Mouse (Mus musculus): ENCODE data around the gene Pum2. TPM values are rescaled to one million over a fixed set of nuclear protein-coding genes. Genes with fewer than 3 reads are reported as not detected.
"Not testable (repeated sequence)": the region's sequence is repeated elsewhere in the genome, so short reads cannot be mapped to it uniquely, and the experiment has no call there.

Pum2 gene
- polyA plus RNA-seq, 1 experiment from 2014 or later = 48.9 TPM

GRCm38 (mm10) chr12:8675361-8675760 lies 1.4 kb downstream of the Pum2 start:
- Histone ChIP-seq H3K27ac (ENCODE audit: low read length) (peak overlapping the region; percentile 99; the same call in 1 of the 2 replicates), H3K9me3 (replicated peaks; ENCODE audit: control insufficient read depth, low read length, poor library complexity, severe bottlenecking) (no peaks in the 10 kb centered on the region), H3K9ac (ENCODE audit: low read depth, low read length) (peak overlapping the region; percentile 98), H3K4me1 (ENCODE audit: control insufficient read depth, insufficient read depth, low read length) (peaks cover 27% of the 10 kb centered on the region), H3K4me3 (ENCODE audit: low read depth, low read length) (peak overlapping the region; percentile 92), H3K4me2 (ENCODE audit: low read length) (peak overlapping the region; percentile 83), H3K27me3 (ENCODE audit: control insufficient read depth, insufficient read depth, low read depth, low read length) (no peaks in the 10 kb centered on the region), H3K36me3 (ENCODE audit: control insufficient read depth, insufficient read depth, low read length) (no peaks in the 10 kb centered on the region)
- 0% methylated on average over 7 of the region's 7 CpGs for WGBS
- no peak for ATAC-seq

DNA sequence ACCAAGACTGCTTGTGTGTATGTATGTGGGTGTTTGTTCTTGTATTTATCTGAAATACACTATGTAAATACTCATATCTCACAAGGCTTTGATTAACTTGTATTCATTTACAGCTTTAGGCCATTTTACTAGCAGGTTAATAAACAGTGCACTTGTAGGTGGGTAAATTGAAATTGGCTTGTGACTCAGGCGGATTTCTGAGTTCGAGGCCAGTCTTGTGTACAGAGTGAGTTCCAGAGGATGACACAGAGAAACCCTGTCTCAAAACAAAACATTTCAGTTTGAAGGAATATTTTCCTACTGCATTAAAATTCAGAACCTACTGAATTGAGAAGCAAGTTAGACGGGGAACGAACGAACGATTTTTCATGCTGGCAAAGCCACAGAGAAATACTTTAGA lies 2.4 kb downstream of the Pum2 start:
- Histone ChIP-seq H3K27ac (ENCODE audit: low read length) (no peak overlapping the region), H3K9ac (ENCODE audit: low read depth, low read length) (no peak overlapping the region), H3K9me3 (replicated peaks; ENCODE audit: control insufficient read depth, low read length, poor library complexity, severe bottlenecking) (no peaks in the 10 kb centered on the region), H3K4me1 (ENCODE audit: control insufficient read depth, insufficient read depth, low read length) (peaks cover 27% of the 10 kb centered on the region), H3K4me2 (ENCODE audit: low read length) (peak overlapping the region; percentile 52), H3K4me3 (ENCODE audit: low read depth, low read length) (peak overlapping the region; percentile 16; the same call in 1 of the 2 replicates), H3K27me3 (ENCODE audit: control insufficient read depth, insufficient read depth, low read depth, low read length) (no peaks in the 10 kb centered on the region), H3K36me3 (ENCODE audit: control insufficient read depth, insufficient read depth, low read length) (no peaks in the 10 kb centered on the region)
- no peak for ATAC-seq
- WGBS = 66% methylated on average over 6 of the region's 6 CpGs

GRCm38 (mm10) chr12:8677926-8678325 lies 4.0 kb downstream of the Pum2 start:
- Histone ChIP-seq H3K4me2 (ENCODE audit: low read length) (no peak overlapping the region), H3K27ac (ENCODE audit: low read length) (no peak overlapping the region), H3K27me3 (ENCODE audit: control insufficient read depth, insufficient read depth, low read depth, low read length) (no peaks in the 10 kb centered on the region), H3K36me3 (ENCODE audit: control insufficient read depth, insufficient read depth, low read length) (no peaks in the 10 kb centered on the region), H3K9ac (ENCODE audit: low read depth, low read length) (no peak overlapping the region), H3K4me3 (ENCODE audit: low read depth, low read length) (no peak overlapping the region), H3K4me1 (ENCODE audit: control insufficient read depth, insufficient read depth, low read length) (peaks cover 27% of the 10 kb centered on the region), H3K9me3 (replicated peaks; ENCODE audit: control insufficient read depth, low read length, poor library complexity, severe bottlenecking) (no peaks in the 10 kb centered on the region)
- ATAC-seq = no peak

DNA sequence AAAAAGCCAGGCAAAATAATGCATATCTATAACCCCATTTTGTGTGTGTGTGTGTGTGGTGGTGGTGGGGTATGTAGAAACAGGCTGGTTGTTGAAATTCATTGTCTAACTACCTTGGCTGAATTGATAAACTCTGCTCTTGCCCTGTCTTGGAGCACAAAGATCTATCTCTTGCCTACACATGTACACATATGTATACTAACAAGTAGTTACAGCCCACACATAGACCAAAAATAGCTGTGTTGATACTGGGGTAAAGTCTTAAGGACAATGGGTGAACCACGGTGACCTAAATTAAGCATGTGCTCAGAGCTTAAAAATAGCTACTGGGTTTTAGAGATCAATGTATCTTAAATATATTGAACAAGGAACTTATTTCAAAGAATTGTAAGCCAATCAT lies 10.3 kb downstream of the Pum2 start:
- no peak overlapping the region for H3K4me3 ChIP-seq (ENCODE audit: low read depth, low read length)
- H3K9me3 ChIP-seq (replicated peaks; ENCODE audit: control insufficient read depth, low read length, poor library complexity, severe bottlenecking) = no peaks in the 10 kb centered on the region
- ATAC-seq = no peak
- 0 out of 2 replicates have a peak, but pooled peaks cover 3% of the 10 kb centered on the region for H3K4me1 ChIP-seq (ENCODE audit: control insufficient read depth, insufficient read depth, low read length)
- H3K27ac ChIP-seq (ENCODE audit: low read length) = no peak overlapping the region
- no peak overlapping the region for H3K4me2 ChIP-seq (ENCODE audit: low read length)
- H3K9ac ChIP-seq (ENCODE audit: low read depth, low read length) = no peak overlapping the region
- no peaks in the 10 kb centered on the region for H3K36me3 ChIP-seq (ENCODE audit: control insufficient read depth, insufficient read depth, low read length)
- 92% methylated on average over 1 of the region's 1 CpGs for WGBS
- H3K27me3 ChIP-seq (ENCODE audit: control insufficient read depth, insufficient read depth, low read depth, low read length) = no peaks in the 10 kb centered on the region

DNA sequence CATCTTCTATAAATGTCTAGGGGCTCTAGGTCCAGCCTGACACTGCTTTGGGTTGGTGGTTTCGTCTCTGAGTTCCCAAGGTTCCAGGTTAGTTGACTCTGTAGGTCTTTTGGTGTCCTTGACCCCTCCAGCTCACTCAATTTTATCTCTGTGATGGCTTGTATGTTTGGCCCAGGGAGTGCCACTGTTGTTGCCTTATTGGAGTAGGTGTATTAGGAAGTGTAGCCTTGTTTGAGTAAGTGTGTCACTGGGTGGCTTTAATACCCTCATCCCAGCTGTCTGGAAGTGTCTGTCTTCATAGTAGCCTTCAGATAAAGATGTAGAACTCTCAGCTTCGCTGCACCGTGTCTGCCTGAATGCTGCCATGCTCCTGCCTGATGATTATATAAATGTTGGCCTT lies 11.1 kb downstream of the Pum2 start:
- 99% methylated on average over 3 of the region's 3 CpGs for WGBS
- H3K27ac ChIP-seq (ENCODE audit: low read length) = no peak overlapping the region

DNA sequence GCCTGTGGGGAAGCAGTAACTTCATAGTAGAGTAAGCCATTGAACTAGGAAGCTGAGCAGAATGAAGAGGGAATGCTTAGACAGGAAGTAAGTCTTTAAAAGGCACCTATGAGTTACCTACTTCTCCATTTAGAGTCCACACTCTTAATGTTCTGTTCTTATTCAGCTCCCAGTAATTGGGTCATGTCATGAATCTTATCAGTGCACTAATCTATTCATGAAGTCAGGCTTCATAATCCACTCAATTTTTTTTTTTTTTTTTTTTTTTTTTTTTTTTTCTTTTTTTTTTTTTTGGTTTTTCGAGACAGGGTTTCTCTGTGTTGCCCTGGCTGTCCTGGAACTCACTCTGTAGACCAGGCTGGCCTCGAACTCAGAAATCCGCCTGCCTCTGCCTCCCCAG lies 15.9 kb downstream of the Pum2 start:
- H3K4me1 ChIP-seq (ENCODE audit: control insufficient read depth, insufficient read depth, low read length); H3K27ac ChIP-seq (ENCODE audit: low read length); H3K27me3 ChIP-seq (ENCODE audit: control insufficient read depth, insufficient read depth, low read depth, low read length); H3K9me3 ChIP-seq (replicated peaks; ENCODE audit: control insufficient read depth, low read length, poor library complexity, severe bottlenecking); H3K36me3 ChIP-seq (ENCODE audit: control insufficient read depth, insufficient read depth, low read length); H3K9ac ChIP-seq (ENCODE audit: low read depth, low read length); H3K4me3 ChIP-seq (ENCODE audit: low read depth, low read length); H3K4me2 ChIP-seq (ENCODE audit: low read length); ATAC-seq: not testable (repeated sequence)
- 80% methylated on average over 3 of the region's 3 CpGs for WGBS

More for the DNA sequence above, 11.1 kb downstream of the Pum2 start:
- Histone ChIP-seq H3K4me1 (ENCODE audit: control insufficient read depth, insufficient read depth, low read length) (no peaks in the 10 kb centered on the region), H3K4me3 (ENCODE audit: low read depth, low read length) (no peak overlapping the region), H3K4me2 (ENCODE audit: low read length) (no peak overlapping the region), H3K27me3 (ENCODE audit: control insufficient read depth, insufficient read depth, low read depth, low read length) (no peaks in the 10 kb centered on the region), H3K36me3 (ENCODE audit: control insufficient read depth, insufficient read depth, low read length) (no peaks in the 10 kb centered on the region), H3K9me3 (replicated peaks; ENCODE audit: control insufficient read depth, low read length, poor library complexity, severe bottlenecking) (no peaks in the 10 kb centered on the region), H3K9ac (ENCODE audit: low read depth, low read length) (no peak overlapping the region)
- ATAC-seq = no peak

DNA sequence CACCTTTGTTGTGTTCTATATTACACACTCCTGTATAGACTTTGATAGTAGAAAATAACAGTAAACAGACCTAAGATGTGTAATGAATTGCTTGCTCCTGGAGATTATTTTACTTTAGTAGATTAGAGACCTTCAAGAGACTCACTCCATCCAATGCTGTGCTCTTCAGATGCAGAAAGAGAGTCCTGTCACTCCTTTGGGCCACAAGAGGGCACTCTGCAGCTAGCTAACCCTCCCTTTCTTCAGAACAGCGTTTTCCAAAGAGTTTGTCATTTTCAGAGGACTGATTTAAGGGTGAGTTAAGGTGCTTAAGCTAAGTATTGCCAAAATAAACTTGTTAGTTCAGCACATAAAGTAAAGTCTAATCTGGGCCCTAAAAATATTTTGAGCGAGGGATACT lies 25.0 kb downstream of the Pum2 start:
- no peak overlapping the region for H3K27ac ChIP-seq (ENCODE audit: low read length)
- no peak overlapping the region for H3K9ac ChIP-seq (ENCODE audit: low read depth, low read length)
- H3K9me3 ChIP-seq (replicated peaks; ENCODE audit: control insufficient read depth, low read length, poor library complexity, severe bottlenecking) = no peaks in the 10 kb centered on the region
- H3K36me3 ChIP-seq (ENCODE audit: control insufficient read depth, insufficient read depth, low read length) = no peaks in the 10 kb centered on the region
- no peaks in the 10 kb centered on the region for H3K4me1 ChIP-seq (ENCODE audit: control insufficient read depth, insufficient read depth, low read length)
- no peaks in the 10 kb centered on the region for H3K27me3 ChIP-seq (ENCODE audit: control insufficient read depth, insufficient read depth, low read depth, low read length)
- no peak overlapping the region for H3K4me3 ChIP-seq (ENCODE audit: low read depth, low read length)
- 61% methylated on average over 2 of the region's 2 CpGs for WGBS
- ATAC-seq = no peak; the same call in 1 of the 2 replicates
- no peak overlapping the region for H3K4me2 ChIP-seq (ENCODE audit: low read length)

DNA sequence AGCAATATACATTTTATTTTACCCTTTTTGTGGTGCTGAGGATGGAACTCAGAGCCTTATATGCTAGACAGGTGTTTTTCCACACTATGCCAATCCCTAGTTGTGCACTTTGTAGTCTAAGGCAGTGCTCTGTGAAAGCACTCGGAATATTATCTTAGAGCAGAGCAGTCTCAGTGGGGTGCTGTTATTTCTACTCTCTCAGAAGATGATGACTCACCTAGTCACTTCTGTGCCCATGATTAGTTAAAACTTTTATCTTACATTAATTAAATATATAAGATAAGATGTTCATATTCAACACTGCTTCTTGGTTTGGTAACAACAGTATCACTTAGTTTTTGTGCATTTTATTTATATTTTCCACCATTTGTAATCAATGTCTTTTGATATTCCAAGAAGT lies 30.1 kb downstream of the Pum2 start:
- H3K9me3 ChIP-seq (replicated peaks; ENCODE audit: control insufficient read depth, low read length, poor library complexity, severe bottlenecking) = no peaks in the 10 kb centered on the region
- no peak overlapping the region for H3K4me3 ChIP-seq (ENCODE audit: low read depth, low read length)
- no peak for ATAC-seq
- 67% methylated on average over 1 of the region's 1 CpGs for WGBS
- no peak overlapping the region for H3K27ac ChIP-seq (ENCODE audit: low read length)
- H3K4me1 ChIP-seq (ENCODE audit: control insufficient read depth, insufficient read depth, low read length) = no peaks in the 10 kb centered on the region
- no peak overlapping the region for H3K9ac ChIP-seq (ENCODE audit: low read depth, low read length)
- no peak overlapping the region for H3K4me2 ChIP-seq (ENCODE audit: low read length)
- no peaks in the 10 kb centered on the region for H3K27me3 ChIP-seq (ENCODE audit: control insufficient read depth, insufficient read depth, low read depth, low read length)
- H3K36me3 ChIP-seq (ENCODE audit: control insufficient read depth, insufficient read depth, low read length) = peaks cover 9% of the 10 kb centered on the region

GRCm38 (mm10) chr12:8708876-8709275 lies 34.9 kb downstream of the Pum2 start:
- H3K27ac ChIP-seq (ENCODE audit: low read length) = no peak overlapping the region
- no peak for ATAC-seq
- no peaks in the 10 kb centered on the region for H3K4me1 ChIP-seq (ENCODE audit: control insufficient read depth, insufficient read depth, low read length)
- no peaks in the 10 kb centered on the region for H3K27me3 ChIP-seq (ENCODE audit: control insufficient read depth, insufficient read depth, low read depth, low read length)
- peaks cover 11% of the 10 kb centered on the region for H3K36me3 ChIP-seq (ENCODE audit: control insufficient read depth, insufficient read depth, low read length)
- H3K9me3 ChIP-seq (replicated peaks; ENCODE audit: control insufficient read depth, low read length, poor library complexity, severe bottlenecking) = no peaks in the 10 kb centered on the region
- no peak overlapping the region for H3K4me3 ChIP-seq (ENCODE audit: low read depth, low read length)
- no peak overlapping the region for H3K4me2 ChIP-seq (ENCODE audit: low read length)
- H3K9ac ChIP-seq (ENCODE audit: low read depth, low read length) = no peak overlapping the region
- WGBS = 100% methylated on average over 2 of the region's 2 CpGs

DNA sequence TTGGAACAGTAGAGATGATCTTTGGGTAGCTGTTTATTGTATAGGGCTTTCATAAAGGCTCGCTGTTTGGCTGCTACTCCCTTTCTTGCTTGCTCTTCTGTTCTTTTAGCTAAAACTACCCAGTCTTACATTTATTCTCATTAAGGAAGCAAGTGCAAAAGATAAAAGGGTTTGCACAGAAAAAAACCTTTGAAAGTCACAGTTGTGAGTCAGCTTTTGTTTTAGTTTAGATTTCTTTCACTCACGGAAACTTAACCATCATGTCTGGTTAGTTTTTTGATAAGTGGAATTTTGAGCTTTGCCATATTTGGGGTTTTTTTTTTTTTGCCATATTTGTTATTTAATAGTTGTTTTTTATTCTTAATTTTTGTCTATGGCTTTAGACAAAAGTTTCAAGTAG lies 38.7 kb downstream of the Pum2 start:
- Histone ChIP-seq H3K27ac (ENCODE audit: low read length) (no peak overlapping the region), H3K9me3 (replicated peaks; ENCODE audit: control insufficient read depth, low read length, poor library complexity, severe bottlenecking) (no peaks in the 10 kb centered on the region), H3K4me3 (ENCODE audit: low read depth, low read length) (no peak overlapping the region), H3K9ac (ENCODE audit: low read depth, low read length) (no peak overlapping the region), H3K27me3 (ENCODE audit: control insufficient read depth, insufficient read depth, low read depth, low read length) (no peaks in the 10 kb centered on the region), H3K4me2 (ENCODE audit: low read length) (no peak overlapping the region), H3K4me1 (ENCODE audit: control insufficient read depth, insufficient read depth, low read length) (no peaks in the 10 kb centered on the region), H3K36me3 (ENCODE audit: control insufficient read depth, insufficient read depth, low read length) (peaks cover 6% of the 10 kb centered on the region)
- 81% methylated on average over 2 of the region's 2 CpGs for WGBS
- ATAC-seq = no peak

Measured in midbrain, embryonic 16.5 days (tissue).